Comparison of ENCODE assay signal across 9 mouse cellular contexts in genomic region chr13:55756789-55757188, GRCm38 (mm10). TPM values are rescaled to one million over a fixed set of nuclear protein-coding genes. Genes with fewer than 3 reads are reported as not detected.
DNase-seq lines count a peak whose midpoint lies in the region; ATAC-seq lines count a peak whose summit lies in the region.
"Had no signal": no experiment of that assay in that cellular context is flagged by ENCODE, and none has a peak within 500 bp of the region (broad histone marks: within the 10 kb centered on the region; RNA-seq: fewer than 3 reads in every experiment).

No protein-coding gene starts in this region.

- no peak for ATAC-seq in neural tube, embryonic 12.5 days (ENCODE audit: low FRiP score, low read depth)

- H3K9ac ChIP-seq in neural tube, embryonic 12.5 days = no peak overlapping the region

- no peak overlapping the region for H3K4me3 ChIP-seq in neural tube, embryonic 12.5 days
- H3K4me3 ChIP-seq: myocyte had no signal

- 27% methylated on average over 8 of the region's 8 CpGs for WGBS in neural tube, embryonic 12.5 days

- no peak overlapping the region for H3K27ac ChIP-seq in neural tube, embryonic 12.5 days

- peak; percentile 61 for DNase-seq in kidney, postnatal 10 days
- no peak for DNase-seq in kidney, adult 11 months
- DNase-seq in embryo, embryonic 10.5 days (ENCODE audit: low spot score) = peak; percentile 47
- DNase-seq in fibroblast of lung, adult 2 months (ENCODE audit: low read depth) = peak; percentile 2
- no peak for DNase-seq in urinary bladder, postnatal 25 days (ENCODE audit: low spot score)
- DNase-seq in right cerebral cortex, postnatal 4 days = no peak
- DNase-seq: cerebellum, adult 11 months had no signal

- H3K27me3 ChIP-seq in neural tube, embryonic 12.5 days (replicated peaks) = no peaks in the 10 kb centered on the region

- no peaks in the 10 kb centered on the region for H3K36me3 ChIP-seq in neural tube, embryonic 12.5 days

- peaks cover 11% of the 10 kb centered on the region for H3K4me1 ChIP-seq in neural tube, embryonic 12.5 days

- no peaks in the 10 kb centered on the region for H3K9me3 ChIP-seq in neural tube, embryonic 12.5 days

- H3K4me2 ChIP-seq in neural tube, embryonic 12.5 days (replicated peaks) = peak overlapping the region; percentile 28; the same call in 1 of the 2 replicates

RNA-seq across cellular contexts. Expression of gene Catsper3, which starts 27.6 kb away (rescaled TPM):
- not detected in 2 replicates for polyA plus RNA-seq in neural tube, embryonic 12.5 days (2016; fragmentation: Nextera tagmentation; extraction: Ambion mirVana)

RNA-seq across cellular contexts. Expression of gene Pcbd2, which starts 29.6 kb away (rescaled TPM):
- 27.9 and 31.5 TPM in 2 replicates for polyA plus RNA-seq in neural tube, embryonic 12.5 days (2016; fragmentation: Nextera tagmentation; extraction: Ambion mirVana)

RNA-seq across cellular contexts. Expression of gene Txndc15, which starts 42.3 kb away (rescaled TPM):
- 112 and 121 TPM in 2 replicates for polyA plus RNA-seq in neural tube, embryonic 12.5 days (2016; fragmentation: Nextera tagmentation; extraction: Ambion mirVana)

Comparison
In these comparisons a context has a peak if more than half of its experiments do, and no peak if none do; other contexts are left out.
1. DNase-seq: peak in kidney, postnatal 10 days (single experiment), embryo, embryonic 10.5 days (single experiment) and fibroblast of lung, adult 2 months (single experiment); none in kidney, adult 11 months (single experiment), urinary bladder, postnatal 25 days (single experiment) and right cerebral cortex, postnatal 4 days (single experiment).